Mouse (Mus musculus) layer of hippocampus, adult 9-10 months (tissue): ENCODE data around the gene Fto.

Experiments used
- DNase-seq: peaks from one replicate; pipeline ENCODE4 v3.0.0; 2022; ENCODE audit warnings: low spot score

The Fto gene

DNA sequence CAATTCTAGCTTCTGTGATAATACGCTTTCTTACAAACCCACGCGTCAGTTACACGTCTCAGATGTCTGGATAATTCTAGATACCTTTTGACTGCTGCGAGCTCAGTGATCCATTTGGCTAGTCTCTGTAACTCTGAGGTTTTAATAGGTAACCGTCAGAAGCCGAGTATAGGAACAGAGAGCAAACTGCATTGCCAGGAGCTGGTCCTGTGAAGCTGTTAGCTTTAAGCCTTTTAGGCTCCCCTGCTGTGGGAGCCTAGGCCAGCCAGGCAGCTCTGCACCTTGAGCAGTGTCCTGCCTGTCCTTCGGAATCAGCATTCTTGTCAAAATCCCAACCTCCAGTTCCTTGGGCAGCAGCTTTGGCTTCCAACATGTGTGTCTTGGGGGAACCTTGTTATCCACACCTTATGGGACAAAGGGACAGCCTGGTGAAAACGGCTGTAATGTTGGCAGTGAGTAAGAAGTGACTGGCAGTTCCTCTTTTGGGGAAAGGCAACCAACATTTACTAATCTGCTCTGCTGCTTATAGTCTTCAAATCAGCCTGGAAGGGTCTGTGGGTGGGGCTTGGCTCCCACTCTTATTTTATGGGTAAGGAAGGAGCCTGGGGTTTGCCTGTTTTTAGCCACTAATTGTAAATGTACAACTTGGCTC lies 77.2 kb downstream of the Fto start:
- DNase-seq: no peak

DNA sequence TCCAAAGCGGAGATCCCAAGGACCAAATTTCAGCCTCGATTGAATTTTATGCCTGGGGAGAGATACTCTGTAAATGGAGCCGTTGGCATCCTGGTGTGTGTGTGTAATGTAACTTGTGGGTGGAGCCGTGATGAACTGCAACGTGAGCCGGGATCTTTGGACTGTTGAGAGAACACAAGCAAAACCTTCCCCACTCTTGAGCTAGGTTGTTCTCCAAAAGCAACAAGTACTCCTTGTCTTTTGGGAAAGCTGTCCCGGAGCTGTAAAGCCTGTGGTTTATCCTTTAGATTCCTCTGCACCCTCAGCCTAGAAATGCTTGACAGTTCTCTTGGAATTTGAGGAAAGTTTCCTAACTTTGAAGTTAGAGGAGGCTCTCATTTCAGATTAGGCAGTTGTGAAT lies 78.9 kb downstream of the Fto start:
- no peak for DNase-seq

DNA sequence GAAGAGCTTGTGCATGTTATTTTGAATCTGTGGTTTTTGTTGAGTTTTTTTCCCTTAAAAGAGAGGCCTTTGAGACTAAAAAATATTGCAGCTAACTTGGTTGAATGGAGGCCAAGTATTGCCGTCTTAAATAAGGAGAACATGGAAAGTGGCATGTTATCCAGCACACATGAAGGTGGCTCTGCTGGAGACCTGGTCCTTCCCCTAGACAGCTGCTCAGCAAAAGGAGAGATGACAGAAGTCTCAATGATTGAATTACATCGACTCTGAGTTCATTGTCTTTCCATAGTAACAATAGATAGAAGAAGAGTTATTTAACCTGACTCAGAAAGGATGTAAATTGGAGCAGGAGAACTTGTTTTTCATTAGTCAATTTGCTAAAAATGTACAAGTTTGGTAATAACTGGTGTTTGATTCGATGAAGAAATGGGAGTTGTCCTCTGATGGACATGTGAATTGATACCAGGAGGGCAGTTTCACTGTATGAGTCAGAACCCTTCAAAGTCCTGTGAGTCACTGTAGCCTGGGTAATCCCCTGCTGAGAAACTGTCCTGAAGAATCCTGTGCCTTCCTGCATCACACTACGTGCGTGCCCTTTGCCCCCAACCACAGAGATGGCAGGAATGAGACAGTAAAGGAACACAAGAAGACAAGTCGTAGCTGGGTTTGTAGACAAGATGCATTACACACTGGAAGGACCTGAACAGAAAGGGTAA lies 82.2 kb downstream of the Fto start:
- DNase-seq: no peak

DNA sequence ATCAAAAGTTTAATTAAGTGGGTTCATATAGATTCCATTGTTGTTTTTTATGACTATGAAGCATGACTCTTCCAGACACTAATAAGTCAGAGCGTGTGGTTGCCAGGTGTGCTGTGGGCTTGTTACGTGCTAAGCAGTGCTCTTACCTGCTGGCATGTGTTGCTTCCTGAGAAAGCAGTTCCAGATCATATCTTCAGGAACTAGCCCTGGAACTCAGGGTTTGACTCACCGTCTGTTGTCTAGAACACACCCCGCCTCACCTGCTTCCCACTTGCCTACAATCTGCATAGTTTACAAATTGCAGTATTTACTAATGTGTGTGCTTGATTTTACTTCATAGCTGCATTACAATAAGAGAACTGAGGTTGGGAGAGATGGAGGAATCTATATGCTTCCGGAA lies 84.7 kb downstream of the Fto start:
- no peak for DNase-seq

DNA sequence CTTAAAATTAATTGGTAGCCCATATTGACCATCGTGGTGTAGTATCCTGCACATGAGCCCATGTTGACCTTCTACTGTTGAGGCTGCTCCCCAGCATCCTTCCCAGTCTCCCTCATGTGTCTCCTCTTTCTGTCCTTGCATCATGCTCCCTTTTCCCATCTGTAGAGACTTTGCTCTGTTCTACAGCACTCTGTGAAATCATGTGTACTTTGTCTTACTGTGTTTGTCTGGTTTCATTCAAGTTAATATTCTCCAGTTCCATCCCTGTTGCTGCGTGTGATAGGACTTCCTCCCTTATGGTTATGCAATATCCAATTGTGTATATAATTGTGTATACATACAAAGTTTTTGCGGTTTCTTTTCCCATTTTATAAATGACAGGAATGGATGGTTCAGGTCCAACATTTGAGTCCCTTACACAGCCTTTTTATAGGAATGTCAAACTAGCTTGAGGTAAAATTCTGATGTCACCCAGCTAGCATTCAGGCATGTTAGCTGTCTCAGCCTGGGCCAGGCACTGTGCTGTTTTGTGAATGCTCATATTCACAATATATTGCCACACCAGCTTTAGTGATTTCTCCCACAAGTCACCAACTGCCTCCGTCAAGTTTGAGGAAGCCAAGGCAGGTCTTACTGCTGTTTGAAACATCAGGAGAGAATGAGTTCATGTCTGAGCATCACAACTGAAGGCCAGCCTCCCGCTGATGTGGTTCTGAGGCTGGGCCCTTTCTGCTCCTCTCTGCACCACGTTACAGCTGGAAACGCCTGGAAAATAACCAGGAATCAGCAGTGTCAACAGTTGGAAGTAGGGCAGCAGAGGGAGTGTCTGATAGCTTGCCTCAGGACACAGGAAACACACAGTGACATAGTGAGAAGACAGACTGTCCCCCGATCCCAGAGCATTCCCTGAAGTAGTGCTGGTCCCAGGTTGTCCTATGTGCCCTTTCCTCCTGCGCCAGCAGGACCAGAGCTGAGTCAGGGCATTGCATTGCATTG lies 90.0 kb downstream of the Fto start:
- no peak for DNase-seq

DNA sequence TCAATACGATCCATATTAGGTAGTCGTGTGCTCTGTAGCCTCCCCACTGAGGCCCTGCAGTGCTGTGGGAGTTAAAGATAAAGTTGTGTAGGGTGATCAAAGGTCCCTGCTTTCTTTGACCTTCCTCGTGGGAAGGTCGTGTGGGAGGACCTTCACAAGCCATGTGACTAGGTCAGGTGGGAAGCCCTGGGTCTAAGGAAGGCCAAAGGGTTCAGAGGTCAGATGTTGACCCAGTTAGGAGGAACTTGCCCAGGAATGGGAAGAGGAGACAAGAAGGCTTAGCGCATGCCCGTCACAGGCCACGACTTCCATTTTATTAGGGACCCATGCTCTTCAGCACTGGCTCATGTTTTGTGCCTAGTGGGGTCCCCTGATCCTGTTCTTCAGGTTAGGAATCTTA lies 91.0 kb downstream of the Fto start:
- no peak for DNase-seq

DNA sequence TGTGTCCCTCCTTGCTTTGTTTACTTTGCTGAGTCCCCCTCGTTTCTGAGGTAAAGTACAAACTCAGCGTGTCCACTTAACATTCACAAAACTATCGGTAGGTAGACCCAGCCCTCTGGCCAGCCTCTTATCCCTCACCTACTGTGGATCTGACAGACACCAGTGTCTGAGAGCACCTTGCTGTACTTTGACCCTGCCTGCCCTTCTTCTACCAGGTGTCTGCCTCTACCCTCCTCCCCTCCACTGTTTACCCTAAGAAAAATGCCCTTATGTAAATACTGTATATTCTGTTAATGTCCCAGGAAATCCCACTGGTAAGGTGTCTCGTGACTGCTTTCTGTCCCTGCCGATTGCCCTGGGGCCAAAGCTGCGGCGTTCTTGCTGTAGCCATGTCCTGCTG lies 91.8 kb downstream of the Fto start:
- DNase-seq: no peak

DNA sequence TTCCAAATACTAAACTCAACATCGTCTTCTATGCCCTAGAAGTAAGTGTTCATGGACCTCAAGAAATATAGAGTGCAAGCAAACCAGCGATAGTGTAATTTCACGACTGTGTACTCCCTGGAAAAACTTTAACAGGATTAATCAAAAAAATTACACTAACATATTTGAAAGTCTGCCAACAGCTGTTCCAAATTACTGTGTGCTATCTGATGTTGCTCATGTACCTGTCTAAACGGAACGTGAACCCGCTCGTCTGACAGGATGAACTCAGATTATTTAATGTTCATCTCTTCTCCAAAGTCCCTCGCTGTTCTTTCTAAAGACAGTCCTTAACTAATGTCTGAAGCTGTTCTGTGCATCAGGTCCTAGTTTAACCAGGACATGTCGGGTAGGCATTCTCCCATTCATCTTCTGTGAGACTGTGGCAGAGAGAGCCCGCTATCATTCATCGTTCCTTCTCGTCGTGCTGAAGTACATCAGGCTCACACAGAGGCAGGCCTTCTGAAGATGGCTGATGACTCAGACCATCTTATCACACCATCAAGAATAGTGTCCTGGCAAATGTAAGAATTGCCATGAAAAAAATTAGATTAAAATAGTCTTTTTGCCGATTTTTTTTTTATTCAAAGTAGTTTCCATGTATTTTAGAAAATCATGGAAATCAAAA lies 93.4 kb downstream of the Fto start:
- DNase-seq: no peak

DNA sequence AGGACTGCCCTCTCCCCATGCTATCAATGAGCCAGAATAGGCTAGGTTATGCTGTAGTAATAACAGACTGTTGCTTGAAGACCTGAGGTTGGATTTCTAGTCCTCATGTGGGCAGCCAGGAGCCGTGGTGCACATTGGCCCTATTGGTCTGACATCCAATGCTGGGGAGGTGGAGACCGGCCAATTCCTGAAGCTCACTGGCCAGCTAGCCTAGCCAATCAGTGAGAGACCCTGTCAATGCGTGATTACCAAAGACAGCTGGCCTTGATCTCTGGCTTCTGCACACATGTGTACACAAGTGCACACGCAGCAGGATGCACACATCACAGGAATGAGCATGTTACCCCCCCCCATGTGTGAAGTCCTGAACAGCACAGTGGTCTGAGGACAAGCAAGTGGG lies 94.6 kb downstream of the Fto start:
- DNase-seq: no peak

DNA sequence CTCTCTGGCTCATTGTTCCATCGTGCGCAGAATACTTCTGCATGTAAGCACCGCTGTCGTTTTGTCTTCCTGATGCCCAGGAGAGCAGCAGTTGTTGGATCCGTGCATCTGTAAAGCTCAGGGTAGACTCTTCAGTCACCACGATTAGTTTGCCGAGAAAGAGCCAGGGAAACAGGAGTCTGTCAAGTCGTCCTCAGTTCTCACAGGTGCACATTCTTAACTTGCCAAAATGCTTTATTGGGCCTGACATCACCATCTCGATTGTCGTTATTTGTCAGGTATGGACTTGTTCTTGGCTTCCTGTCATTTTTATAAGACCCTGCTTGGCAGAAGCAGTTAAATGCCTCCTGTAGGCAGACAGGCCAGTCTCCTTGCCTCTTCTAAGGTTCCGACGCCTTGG lies 96.7 kb downstream of the Fto start:
- no peak for DNase-seq

DNA sequence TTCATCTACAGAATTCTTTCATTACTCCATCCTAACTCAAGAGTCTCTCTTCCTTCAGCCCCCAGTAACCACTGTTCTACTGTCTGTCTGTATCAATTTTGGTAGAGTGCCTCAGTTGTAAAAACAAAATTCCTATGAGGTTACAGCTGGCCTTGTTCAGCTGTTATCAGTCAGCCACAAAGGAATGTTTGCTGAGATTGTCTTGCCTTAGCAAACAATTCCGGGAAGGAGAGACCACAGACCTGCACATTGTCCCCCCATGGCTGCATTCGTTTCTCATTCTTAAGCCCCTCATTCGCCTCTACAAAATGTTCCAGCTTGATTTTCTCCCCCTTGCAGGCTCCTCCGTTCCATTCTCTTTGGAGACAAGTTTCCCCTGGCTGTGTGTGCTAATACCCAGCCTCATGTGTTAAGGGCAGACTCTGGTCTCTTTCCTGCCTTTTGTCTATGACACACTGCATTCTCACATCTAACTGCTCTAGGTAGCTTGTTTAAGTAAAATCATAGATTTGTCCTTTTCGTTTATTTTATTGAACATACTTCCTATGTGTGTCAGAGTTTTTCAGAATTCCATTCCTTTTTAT lies 111.3 kb downstream of the Fto start:
- no peak for DNase-seq

DNA sequence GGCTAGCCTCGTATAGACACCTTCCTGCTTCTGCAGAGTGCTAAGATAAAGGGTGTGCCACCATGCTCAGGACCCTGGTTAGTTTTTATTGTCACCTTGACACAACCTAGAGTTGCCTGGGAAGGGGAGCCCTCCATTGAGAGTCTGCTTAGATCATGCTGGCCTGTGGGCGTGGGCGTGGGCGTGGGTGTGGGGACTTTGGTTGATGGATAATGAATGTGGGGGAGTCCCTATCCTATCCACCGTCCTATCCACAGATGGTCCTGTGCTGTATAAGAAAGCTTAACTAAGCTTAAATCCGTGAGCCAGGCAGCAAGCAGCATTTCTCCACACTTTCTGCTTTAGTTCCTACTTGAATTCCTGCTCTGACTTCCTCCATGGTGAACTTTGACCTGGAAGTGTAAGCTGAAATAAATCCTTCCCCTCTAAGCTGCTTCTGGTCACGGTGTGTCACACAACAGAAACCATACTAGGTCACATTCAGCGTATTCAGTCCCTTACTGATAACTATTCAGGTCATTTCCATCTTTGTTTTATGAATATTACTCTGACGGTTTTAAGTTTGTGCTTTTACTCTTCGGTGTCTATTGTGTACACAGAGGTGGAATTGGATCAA lies 112.0 kb downstream of the Fto start:
- no peak for DNase-seq

DNA sequence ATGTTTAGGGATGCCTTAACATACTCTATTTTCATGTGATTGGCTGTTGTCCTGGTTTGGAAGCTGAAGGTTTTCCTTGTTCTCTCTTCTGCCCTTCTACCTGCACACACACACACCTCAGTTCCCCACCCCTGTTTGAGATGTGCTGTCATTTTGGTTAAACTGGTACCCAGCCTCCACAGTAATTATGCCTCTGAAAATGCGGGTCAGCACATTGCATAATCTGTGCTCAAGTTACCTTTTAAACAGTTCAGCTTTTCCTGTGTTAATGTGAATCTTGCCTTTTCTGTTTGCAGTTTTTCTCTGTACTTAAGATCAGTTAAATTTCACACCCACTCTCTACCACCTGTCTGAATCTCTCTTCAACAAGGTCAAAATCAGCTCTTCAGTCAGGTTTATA lies 113.2 kb downstream of the Fto start:
- DNase-seq: no peak

DNA sequence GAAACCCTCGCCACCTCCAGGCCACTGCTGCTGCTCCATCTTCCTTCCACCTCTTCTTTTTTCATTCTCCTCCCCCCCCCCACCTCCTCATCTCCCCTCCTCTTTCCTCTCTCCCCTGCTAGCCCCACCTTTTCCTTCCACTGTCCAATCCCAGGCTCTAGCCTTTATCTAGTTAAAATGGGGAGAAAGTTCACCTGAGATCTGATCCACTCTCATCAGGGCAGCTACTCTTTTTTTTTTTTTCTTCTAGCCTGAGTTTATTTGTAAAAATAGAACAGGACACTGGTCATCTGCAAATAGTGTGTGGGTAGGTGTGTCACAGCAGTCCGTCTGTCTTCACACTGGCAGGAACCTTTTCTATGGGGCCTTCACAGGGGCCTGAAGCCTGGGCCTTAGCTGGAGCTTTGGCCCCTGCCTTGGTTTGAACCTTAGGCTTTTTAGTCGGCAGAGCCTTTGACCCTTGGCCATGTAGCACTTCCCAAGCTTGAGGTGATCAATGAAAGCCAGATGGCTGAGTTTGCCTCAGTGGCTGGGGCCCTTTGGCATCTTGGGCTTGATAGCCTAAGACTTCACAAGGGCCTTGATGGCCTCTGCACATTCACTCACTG lies 117.1 kb downstream of the Fto start:
- no peak for DNase-seq

DNA sequence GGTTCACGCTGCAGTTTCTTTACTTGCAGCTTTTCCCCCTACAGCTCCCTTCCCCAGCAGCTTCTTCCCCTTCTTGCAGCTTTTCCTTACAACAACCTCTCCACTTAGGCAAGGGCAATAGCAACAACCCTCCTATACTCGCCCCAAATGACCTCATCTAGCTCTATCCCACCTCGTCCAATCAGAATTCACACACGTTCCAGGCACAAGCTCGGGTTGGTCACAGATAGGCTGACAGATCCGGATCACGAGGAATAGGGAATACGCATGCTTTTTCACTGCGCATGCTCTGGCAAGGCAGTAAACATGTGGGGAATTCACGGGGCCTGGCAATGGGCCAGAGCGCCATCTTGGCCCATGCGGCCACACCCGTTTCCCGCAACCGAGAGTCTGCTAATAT lies 122.7 kb downstream of the Fto start:
- no peak for DNase-seq

DNA sequence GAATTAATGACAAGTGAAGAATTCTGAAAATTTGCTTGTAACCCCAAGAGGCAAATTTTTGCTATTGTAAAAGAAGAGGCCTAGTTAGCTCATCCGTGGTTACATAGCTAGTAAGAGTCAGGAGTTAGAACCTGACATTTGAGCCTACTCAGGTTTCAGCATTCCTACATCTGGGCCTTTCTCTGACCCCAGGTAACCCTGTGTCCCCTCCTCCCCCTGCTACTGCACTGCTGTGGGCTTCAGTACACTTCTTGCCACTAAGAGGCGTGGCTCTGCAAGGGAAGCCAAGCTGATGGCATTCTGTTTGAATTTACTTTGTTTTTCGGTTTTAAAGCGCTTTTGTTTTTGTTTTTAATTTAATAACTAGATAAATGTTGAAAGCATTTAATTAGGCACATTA lies 130.6 kb downstream of the Fto start:
- DNase-seq: no peak

DNA sequence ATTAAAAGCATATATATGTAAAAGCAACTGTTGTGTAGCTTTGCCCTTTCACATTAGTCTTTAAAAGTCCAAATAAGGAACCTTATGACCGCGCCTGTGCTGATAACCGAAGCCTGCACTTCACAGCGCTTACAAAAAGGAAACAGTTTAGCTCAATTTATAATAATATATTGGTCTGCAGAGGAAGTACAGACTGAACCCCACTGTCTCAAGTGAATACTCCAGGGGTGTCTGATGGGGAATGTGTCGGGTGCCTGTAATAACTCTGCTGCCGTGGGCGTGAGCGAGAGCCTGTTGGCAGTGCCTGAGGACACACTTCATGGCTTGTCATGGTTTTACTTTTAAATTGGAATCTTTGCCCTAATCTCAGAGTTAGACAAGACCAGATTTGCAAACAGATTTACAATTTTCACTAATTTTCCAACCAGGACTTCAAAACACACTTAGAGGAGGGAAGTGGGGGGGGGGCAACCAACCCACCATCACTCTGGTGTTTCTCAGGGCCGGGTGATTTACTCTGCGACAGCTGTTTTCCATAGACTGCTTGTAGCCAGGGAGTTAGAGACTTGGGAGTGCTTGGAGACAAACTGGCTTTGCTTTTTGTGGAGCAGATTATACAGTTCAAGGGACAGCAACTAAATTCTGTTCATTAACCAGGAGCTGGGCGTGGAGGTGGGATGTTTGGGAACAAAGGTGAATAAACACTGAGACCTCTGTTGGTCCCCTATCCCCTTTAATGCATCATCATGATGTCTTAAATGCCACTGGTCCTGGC lies 131.5 kb downstream of the Fto start:
- no peak for DNase-seq

DNA sequence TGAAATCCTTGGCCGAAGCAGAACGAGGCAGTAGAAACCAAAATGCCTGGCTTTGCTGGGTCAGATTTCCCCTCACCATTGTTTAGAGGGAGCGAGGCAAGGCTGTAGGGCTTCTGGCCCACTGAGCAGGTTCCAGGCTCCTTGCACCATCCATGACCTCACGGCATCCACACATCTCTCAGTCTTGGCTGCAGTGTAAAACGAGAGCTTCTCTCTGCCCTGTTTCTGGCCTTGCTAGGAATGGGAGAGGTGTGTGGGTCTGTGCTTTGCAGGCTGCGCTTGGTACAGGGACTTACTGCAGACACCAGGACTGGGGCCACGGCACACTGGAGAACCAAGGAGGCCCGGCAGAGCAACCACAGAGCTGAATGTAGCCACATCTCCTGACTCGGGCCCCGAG lies 132.2 kb downstream of the Fto start:
- DNase-seq: no peak

DNA sequence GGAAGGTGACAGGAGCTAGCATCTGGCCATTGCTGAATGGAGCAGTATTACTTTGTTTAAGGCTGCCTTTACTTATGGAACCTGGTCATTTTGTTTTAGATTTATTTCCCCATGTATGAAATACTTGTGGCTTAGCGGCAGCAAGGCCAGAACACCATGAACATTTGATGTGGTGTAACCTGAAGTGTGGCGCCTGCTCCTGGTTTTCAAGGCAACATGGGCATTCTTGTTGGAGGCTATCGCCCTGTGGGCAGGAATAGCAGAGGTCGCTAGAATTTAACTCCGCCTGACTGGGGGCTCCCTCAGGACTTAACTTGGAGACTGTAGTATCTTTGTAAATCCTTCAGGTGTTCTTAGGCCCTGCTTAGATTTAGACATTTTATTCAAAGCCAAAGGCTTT lies 132.7 kb downstream of the Fto start:
- no peak for DNase-seq

DNA sequence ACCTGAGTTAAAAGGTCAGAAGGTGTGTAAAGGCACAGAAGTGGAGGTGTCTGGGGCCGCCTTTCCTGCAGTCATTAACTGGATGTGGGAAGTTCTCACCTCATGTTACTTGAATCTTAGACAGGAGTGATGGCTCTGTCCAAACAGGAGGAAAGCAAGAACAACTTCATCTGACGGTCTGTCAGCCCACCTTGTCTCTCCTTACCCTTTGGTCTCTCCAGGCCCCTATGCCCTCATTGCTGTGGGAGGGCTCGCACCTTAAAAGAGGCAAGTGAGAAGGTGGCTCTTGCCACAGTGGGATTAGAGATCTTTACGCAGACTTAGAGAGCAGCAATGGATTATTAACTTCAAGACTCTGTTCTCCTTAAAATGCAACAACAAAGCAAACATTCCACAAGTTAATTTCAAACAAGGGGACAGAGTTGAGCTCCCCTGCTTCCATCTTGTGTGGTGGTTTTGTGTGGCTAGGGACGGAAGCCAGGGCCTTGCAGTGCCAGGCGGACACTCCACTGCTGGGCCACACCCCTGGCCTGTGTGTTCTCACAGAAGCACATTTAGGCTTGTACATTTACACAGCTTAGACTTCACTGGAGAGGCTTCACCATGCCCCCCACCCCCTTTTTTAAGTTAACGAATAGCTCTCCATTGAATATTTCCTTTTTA lies 135.5 kb downstream of the Fto start:
- no peak for DNase-seq
